Mouse (Mus musculus) embryonic facial prominence, embryonic 12.5 days (tissue): Measurements from ENCODE around the gene Mxi1. TPM values are rescaled to one million over a fixed set of nuclear protein-coding genes. Genes with fewer than 3 reads are reported as not detected.

Experiments
- ATAC-seq: fragments of 200-750 bp; cut with Nextera tagmentation; 2 replicates; pipeline ENCODE4 v1.8.0; 2017; ENCODE audit not compliant: insufficient number of reproducible peaks, insufficient read depth, low FRiP score, low TSS enrichment
- H3K27ac ChIP-seq: fragments of 300-500 bp; sonication (generic); 2 replicates; pipeline ENCODE4 v1.5.1; 2016; ENCODE audit warnings: mild to moderate bottlenecking
- H3K27me3 ChIP-seq: fragments of 300-500 bp; sonication (generic); 2 replicates; pipeline ENCODE4 v1.6.1; 2016; ENCODE audit warnings: mild to moderate bottlenecking, moderate library complexity
- H3K36me3 ChIP-seq: fragments of 300-500 bp; sonication (generic); 2 replicates; pipeline ENCODE4 v1.6.1; 2016; ENCODE audit warnings: mild to moderate bottlenecking
- H3K4me1 ChIP-seq: fragments of 300-500 bp; sonication (generic); 2 replicates; pipeline ENCODE4 v1.6.1; 2016
- H3K4me2 ChIP-seq: fragments of 300-500 bp; sonication (generic); replicated peaks from 2 replicates; pipeline ENCODE4 v1.6.1; 2016; ENCODE audit warnings: mild to moderate bottlenecking, moderate library complexity
- H3K4me3 ChIP-seq: fragments of 300-500 bp; sonication (generic); 2 replicates; pipeline ENCODE4 v1.5.1; 2016; ENCODE audit warnings: mild to moderate bottlenecking
- H3K9ac ChIP-seq: fragments of 300-500 bp; sonication (generic); 2 replicates; pipeline ENCODE4 v1.6.1; 2016; ENCODE audit warnings: mild to moderate bottlenecking, moderate library complexity
- H3K9me3 ChIP-seq: fragments of 300-500 bp; sonication (generic); 2 replicates; pipeline ENCODE4 v1.6.1; 2016; ENCODE audit warnings: mild to moderate bottlenecking, moderate library complexity
- WGBS: fragments of 180-500 bp; shearing (Covaris S2); methylation state at CpG from one replicate; pipeline ENCODE4 v1.1.7; 2016; 5-methylcytosine and 5-hydroxymethylcytosine counted together
- polyA plus RNA-seq: library from polyadenylated mRNA; unstranded; fragments of >200 nt; fragmentation: Nextera tagmentation; extraction: Ambion mirVana; gene quantifications from 2 replicates; pipeline ENCODE4 v1.2.1, GENCODE M21; 2016

The Mxi1 gene
- polyA plus RNA-seq, 1 experiment from 2014 or later = 44.9 TPM

DNA sequence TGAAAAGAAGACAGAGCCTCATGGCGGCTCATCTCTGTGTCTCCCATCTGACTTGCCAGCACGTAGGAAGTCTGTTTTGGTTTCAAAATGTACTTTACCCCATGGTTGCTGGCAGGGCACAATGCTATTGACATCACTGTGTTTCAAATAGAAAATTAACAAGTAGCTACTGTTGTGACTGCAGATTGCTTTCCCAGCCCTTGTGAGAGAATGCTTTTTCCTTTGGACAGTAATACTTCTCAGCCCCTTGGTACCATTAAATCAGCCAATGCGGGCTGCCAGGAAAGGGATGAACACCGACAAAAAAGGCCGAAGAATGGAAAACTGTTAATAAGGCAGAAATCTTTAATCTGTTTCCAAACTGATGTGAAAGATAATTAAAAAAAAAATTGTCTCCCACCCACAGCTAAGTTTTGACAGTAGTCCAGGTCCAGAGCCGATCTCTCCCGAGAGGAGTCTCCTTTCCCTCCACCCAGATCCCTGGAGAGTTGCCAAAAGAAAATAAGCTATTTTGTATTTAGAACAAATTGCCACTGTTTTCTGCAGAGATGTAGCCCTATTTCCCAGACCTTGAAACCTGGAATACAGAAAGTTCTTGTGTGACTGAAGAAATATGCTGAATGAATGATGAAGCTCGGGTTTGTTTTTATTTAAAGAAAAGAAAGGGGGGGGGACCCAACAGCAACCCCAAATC lies 50.1 kb downstream of the Mxi1 start:
- H3K4me3 ChIP-seq = no peak overlapping the region
- no peak for ATAC-seq
- H3K27me3 ChIP-seq = no peaks in the 10 kb centered on the region
- H3K9me3 ChIP-seq = no peaks in the 10 kb centered on the region
- H3K4me1 ChIP-seq = peaks cover 31% of the 10 kb centered on the region
- H3K27ac ChIP-seq = peak overlapping the region; percentile 54; the same call in 1 of the 2 replicates
- H3K9ac ChIP-seq = no peak overlapping the region
- H3K4me2 ChIP-seq = no peak overlapping the region
- WGBS = 71% methylated on average over 8 of the region's 8 CpGs
- H3K36me3 ChIP-seq = no peaks in the 10 kb centered on the region

GRCm38 (mm10) chr19:53362967-53363366 lies 52.6 kb downstream of the Mxi1 start:
- Histone ChIP-seq H3K27ac (no peak overlapping the region), H3K4me1 (peaks cover 37% of the 10 kb centered on the region), H3K9me3 (no peaks in the 10 kb centered on the region), H3K36me3 (no peaks in the 10 kb centered on the region), H3K9ac (no peak overlapping the region), H3K4me2 (no peak overlapping the region), H3K4me3 (no peak overlapping the region), H3K27me3 (no peaks in the 10 kb centered on the region)
- no peak for ATAC-seq
- 48% methylated on average over 2 of the region's 2 CpGs for WGBS

DNA sequence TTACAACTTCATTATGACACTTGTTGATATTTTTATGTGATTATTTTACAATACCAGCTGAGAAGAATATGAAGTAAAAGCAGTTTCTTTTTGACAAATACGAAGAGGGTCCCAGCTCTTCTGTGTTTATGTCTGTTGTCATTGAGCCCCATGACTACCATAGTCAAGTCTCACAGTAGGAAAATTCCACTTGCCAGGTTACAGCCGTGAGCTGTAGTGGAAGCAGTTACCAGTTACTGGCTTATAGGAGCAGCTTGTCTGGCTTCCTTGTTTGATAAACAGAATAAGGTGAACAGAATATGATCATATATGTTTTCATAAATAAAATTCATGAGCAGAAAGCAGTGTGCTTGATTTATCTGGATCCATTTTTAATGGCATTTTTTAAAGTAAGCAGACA lies 54.2 kb downstream of the Mxi1 start:
- Histone ChIP-seq H3K27ac (no peak overlapping the region), H3K4me2 (no peak overlapping the region), H3K4me3 (no peak overlapping the region), H3K4me1 (peaks cover 36% of the 10 kb centered on the region), H3K36me3 (no peaks in the 10 kb centered on the region), H3K9me3 (no peaks in the 10 kb centered on the region), H3K9ac (no peak overlapping the region), H3K27me3 (no peaks in the 10 kb centered on the region)
- WGBS = 78% methylated on average over 2 of the region's 2 CpGs
- ATAC-seq = no peak

DNA sequence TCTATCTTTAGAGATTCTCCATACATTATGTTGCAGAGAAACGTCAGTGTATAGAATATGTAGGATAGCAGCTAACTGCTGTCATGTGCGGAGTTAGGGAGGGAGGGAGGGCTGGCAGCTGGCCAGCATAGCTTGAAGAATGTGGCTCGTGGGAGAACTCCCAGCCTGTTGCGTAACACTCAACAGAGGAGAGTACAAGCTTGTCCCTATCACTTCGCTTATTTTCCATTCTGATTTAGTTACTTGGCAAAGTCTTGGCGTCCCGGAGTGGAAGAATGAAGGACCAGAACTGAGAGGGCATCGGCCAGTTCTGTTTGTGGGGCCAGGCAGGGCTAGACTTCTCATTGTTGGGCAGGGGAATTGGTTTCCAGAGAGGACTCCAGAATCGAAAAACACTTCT lies 54.6 kb downstream of the Mxi1 start:
- Histone ChIP-seq H3K27me3 (no peaks in the 10 kb centered on the region), H3K4me2 (no peak overlapping the region; the same call in 1 of the 2 replicates), H3K27ac (peak overlapping the region; percentile 76), H3K9ac (no peak overlapping the region), H3K36me3 (no peaks in the 10 kb centered on the region), H3K9me3 (no peaks in the 10 kb centered on the region), H3K4me3 (no peak overlapping the region), H3K4me1 (peaks cover 34% of the 10 kb centered on the region)
- ATAC-seq = no peak
- 33% methylated on average over 9 of the region's 9 CpGs for WGBS

DNA sequence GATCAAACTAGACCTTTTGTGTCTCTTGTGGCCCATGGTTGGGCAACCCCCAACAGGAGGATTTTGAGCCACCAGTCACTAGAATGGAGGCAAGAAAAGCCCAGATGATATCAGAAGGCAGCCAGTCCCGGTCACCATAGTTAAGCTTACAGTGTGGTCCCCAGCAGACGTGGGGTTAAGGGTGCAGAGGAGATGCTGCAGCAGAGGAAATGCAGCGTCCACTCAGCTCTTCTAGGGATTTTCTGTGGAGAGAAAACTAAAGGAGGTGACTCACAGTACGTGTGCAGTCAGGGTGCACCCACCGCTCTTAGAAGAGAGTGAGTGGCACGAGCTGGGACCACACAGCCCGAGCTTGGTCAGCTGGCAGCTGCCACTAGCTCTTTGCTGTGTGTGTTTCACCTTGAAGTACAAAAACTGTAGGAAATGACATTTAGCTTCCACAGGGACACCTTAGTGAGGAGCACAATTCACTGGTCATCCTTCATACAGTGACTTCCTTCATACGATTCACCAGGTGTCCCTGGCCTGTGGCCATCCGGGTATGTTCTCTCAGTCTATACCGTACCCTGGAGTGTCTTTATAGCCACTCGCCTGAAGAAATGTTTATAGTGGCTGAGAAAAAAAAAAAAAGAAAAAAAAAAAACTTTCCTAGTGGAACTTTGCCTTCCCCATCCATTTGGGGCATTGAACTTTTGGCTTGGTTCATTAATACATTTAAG lies 55.9 kb downstream of the Mxi1 start:
- no peak for ATAC-seq
- 78% methylated on average over 11 of the region's 11 CpGs for WGBS

DNA sequence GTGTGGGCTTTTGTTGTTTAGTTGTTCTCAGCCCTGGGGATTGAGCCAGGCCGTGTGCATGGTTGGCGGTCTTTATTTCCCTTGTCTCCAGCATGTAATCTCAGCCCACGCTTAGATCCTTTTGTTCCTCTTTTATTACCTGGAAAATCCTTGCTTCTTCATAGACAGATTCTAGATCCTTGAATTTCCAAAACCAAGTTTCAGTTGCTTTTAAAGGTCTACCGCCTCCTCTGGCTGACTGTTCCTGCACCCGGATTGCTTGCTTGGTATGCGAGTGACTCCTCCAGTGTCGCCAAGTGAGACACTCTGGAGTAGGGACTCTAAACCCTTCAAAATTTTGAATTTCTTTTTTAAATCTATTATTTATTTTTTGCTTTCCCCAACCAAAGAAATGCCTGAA lies 56.6 kb downstream of the Mxi1 start:
- no peak for ATAC-seq
- Histone ChIP-seq H3K27ac (no peak overlapping the region), H3K4me2 (no peak overlapping the region), H3K9ac (no peak overlapping the region), H3K36me3 (peaks cover 5% of the 10 kb centered on the region; the same call in 1 of the 2 replicates), H3K27me3 (no peaks in the 10 kb centered on the region), H3K4me1 (peaks cover 25% of the 10 kb centered on the region), H3K9me3 (no peaks in the 10 kb centered on the region), H3K4me3 (no peak overlapping the region)
- 90% methylated on average over 7 of the region's 7 CpGs for WGBS

More for the DNA sequence above, 55.9 kb downstream of the Mxi1 start:
- H3K4me1 ChIP-seq = peaks cover 25% of the 10 kb centered on the region
- no peak overlapping the region for H3K4me3 ChIP-seq
- H3K9me3 ChIP-seq = no peaks in the 10 kb centered on the region
- no peaks in the 10 kb centered on the region for H3K27me3 ChIP-seq
- H3K9ac ChIP-seq = no peak overlapping the region
- no peak overlapping the region for H3K27ac ChIP-seq
- no peaks in the 10 kb centered on the region for H3K36me3 ChIP-seq
- no peak overlapping the region for H3K4me2 ChIP-seq

DNA sequence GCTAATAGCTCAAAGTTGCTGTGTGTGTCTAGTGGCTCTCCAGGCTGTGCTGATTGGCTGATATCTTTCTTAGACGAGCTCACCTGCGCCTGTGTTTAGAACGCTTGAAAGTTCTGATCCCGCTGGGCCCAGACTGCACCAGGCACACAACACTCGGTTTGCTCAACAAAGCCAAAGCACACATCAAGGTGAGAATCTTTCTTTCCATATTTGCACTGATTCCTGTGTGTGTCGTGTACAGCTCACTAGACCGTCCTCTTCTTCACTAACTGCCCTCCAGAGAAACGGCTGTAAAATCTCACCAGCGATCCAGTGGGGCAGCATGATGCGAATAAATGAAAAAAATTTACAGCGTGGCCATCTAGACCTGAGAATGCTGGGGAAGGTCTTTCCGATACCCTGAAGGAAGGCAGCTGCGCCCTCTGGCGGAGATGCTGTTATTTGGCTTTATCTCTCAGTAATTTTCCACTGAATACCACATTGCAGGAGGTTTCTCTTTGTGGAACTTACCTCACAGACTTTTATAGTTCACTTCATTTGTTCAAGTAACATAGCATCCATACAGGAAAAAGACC lies 59.2 kb downstream of the Mxi1 start:
- H3K4me1 ChIP-seq = peaks cover 20% of the 10 kb centered on the region
- H3K4me3 ChIP-seq = no peak overlapping the region
- H3K27ac ChIP-seq = no peak overlapping the region
- peaks cover 15% of the 10 kb centered on the region for H3K36me3 ChIP-seq
- no peaks in the 10 kb centered on the region for H3K9me3 ChIP-seq
- WGBS = 35% methylated on average over 14 of the region's 14 CpGs
- no peak overlapping the region for H3K9ac ChIP-seq
- no peak for ATAC-seq
- H3K4me2 ChIP-seq = 0 out of 2 replicates have a peak overlapping the region, but pooled peaks have one; percentile 3
- H3K27me3 ChIP-seq = no peaks in the 10 kb centered on the region

DNA sequence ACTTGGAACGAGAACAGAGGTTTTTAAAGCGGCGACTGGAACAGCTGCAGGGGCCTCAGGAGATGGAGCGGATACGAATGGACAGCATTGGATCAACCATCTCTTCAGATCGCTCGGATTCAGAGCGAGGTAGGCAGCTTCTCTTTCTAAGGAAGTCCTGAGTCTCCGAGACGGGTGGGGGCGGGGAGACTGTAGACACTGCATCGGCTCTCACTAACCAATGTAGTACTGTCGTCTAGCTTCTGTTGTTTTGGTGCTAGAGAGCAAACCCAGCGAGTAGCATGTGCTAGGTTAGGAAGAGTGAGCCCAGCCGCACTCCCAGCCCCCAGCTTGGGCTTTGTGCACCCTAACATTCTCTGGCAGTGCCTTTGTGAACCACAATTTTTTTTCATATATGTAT lies 59.9 kb downstream of the Mxi1 start:
- peaks cover 15% of the 10 kb centered on the region for H3K4me1 ChIP-seq
- H3K27me3 ChIP-seq = no peaks in the 10 kb centered on the region
- H3K36me3 ChIP-seq = peaks cover 21% of the 10 kb centered on the region
- no peak for ATAC-seq
- no peak overlapping the region for H3K27ac ChIP-seq
- 81% methylated on average over 15 of the region's 15 CpGs for WGBS
- no peaks in the 10 kb centered on the region for H3K9me3 ChIP-seq
- no peak overlapping the region for H3K4me2 ChIP-seq
- no peak overlapping the region for H3K4me3 ChIP-seq
- H3K9ac ChIP-seq = no peak overlapping the region

- Histone ChIP-seq H3K4me3 (no peak within 1 kb of the TSS), H3K9ac (no peak within 1 kb of the TSS), H3K27ac (no peak within 1 kb of the TSS), H3K36me3 (peaks cover 31% of the 10 kb centered on the region), H3K9me3 (no peaks in the 10 kb centered on the region), H3K27me3 (no peaks in the 10 kb centered on the region), H3K4me2 (no peak within 1 kb of the TSS), H3K4me1 (peaks cover 6% of the 10 kb centered on the region)
- ATAC-seq = no peak
- WGBS = 91% methylated on average over 13 of the region's 13 CpGs
Observed at GRCm38 (mm10) chr19:53371666-53372065, 61.3 kb downstream of the Mxi1 start, which contains the start of gene Gm10197. Gm10197 (minus strand) TSS chr19:53371766.

DNA sequence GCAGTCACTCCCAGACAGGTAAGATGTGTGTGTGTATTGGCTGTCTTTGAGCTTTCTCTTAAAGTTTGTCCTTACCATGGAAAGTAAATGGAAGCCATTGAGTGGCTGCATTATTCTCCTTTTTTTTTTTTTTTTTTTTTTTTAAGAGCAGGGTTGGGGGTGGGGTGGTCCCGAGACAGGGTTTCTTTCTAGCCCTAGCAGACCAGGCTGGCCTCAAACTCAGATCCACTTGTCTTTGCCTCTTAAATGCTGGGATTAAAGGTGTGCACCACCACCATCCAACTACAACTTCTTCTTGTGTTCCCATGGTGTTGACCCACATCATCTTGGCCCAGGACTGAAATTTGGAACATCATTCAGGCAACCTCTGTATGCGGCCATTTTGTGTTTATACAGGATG lies 63.3 kb downstream of the Mxi1 start:
- H3K4me3 ChIP-seq = no peak overlapping the region
- H3K27me3 ChIP-seq = no peaks in the 10 kb centered on the region
- no peaks in the 10 kb centered on the region for H3K9me3 ChIP-seq
- no peak overlapping the region for H3K9ac ChIP-seq
- H3K27ac ChIP-seq = no peak overlapping the region
- peaks cover 33% of the 10 kb centered on the region for H3K36me3 ChIP-seq
- no peak overlapping the region for H3K4me2 ChIP-seq
- no peak for ATAC-seq
- 82% methylated on average over 2 of the region's 2 CpGs for WGBS
- peaks cover 6% of the 10 kb centered on the region for H3K4me1 ChIP-seq

GRCm38 (mm10) chr19:53375299-53375698 lies 65.0 kb downstream of the Mxi1 start:
- WGBS = 91% methylated on average over 6 of the region's 6 CpGs
- no peak overlapping the region for H3K27ac ChIP-seq
- H3K4me1 ChIP-seq = no peaks in the 10 kb centered on the region
- H3K4me2 ChIP-seq = no peak overlapping the region
- H3K4me3 ChIP-seq = no peak overlapping the region
- no peak for ATAC-seq
- H3K9ac ChIP-seq = no peak overlapping the region
- no peaks in the 10 kb centered on the region for H3K27me3 ChIP-seq
- peaks cover 42% of the 10 kb centered on the region for H3K36me3 ChIP-seq
- H3K9me3 ChIP-seq = no peaks in the 10 kb centered on the region

GRCm38 (mm10) chr19:53375816-53376215 lies 65.5 kb downstream of the Mxi1 start:
- Histone ChIP-seq H3K4me2 (no peak overlapping the region), H3K27me3 (no peaks in the 10 kb centered on the region), H3K4me1 (no peaks in the 10 kb centered on the region), H3K36me3 (peaks cover 45% of the 10 kb centered on the region), H3K27ac (no peak overlapping the region), H3K9me3 (no peaks in the 10 kb centered on the region), H3K4me3 (no peak overlapping the region), H3K9ac (no peak overlapping the region)
- 91% methylated on average over 9 of the region's 9 CpGs for WGBS
- ATAC-seq = no peak
